Mouse (Mus musculus): ENCODE results near the gene Smarca2. TPM values are rescaled to one million over a fixed set of nuclear protein-coding genes. Genes with fewer than 3 reads are reported as not detected.

Gene Smarca2
- polyA plus RNA-seq, 1 experiment from 2014 or later, result 91.9 TPM

DNA sequence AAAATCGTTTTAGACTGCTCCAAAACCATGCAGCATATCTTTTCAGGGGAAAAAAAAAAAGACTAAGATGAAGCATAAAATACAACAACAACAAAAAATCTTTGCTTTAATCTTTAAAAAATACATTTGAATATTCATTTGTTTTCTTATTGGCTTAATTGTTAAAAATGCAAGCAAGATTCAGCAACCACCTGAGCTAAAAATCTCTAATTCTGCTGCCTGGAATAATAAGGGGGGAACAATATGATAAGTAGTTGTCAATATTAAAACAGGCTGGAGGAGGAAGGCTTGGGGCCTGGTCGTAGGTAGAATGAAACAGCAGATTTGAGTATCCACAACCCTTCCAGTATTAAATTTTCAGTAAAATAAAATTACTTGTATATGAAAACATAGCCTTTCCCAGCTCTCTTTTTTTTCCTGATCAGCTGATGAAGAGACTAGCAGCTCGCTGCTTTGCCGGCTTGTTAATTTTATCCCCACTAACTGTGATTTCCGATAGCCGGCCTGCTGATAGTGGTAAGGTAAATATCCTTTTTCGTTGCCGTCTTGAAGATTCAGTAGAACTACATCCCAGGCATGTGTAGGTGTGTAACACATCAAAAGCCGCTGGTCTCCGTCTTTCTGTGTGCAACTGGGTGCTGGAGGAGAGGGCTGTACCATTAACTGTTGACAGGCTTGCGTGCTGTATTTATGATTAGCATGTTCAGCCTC is 144.7 kb downstream of the Smarca2 start:
- Histone ChIP-seq H3K4me1 (peaks cover 36% of the 10 kb centered on the region), H3K4me3 (peak overlapping the region; percentile 53), H3K9ac (peak overlapping the region; percentile 49; the same call in 1 of the 2 replicates), H3K36me3 (peaks cover 14% of the 10 kb centered on the region), H3K9me3 (no peaks in the 10 kb centered on the region), H3K4me2 (peak overlapping the region; percentile 76), H3K27ac (peak overlapping the region; percentile 99), H3K27me3 (no peaks in the 10 kb centered on the region)
- ATAC-seq (ENCODE audit: insufficient number of reproducible peaks, insufficient read depth, low FRiP score, low TSS enrichment, low read depth), result no peak
- 32% methylated on average over 11 of the region's 11 CpGs for whole genome bisulfite sequencing

- Histone ChIP-seq H3K27ac (no peak overlapping the region), H3K9ac (no peak overlapping the region), H3K4me1 (peaks cover 22% of the 10 kb centered on the region), H3K4me3 (no peak overlapping the region), H3K9me3 (no peaks in the 10 kb centered on the region), H3K4me2 (no peak overlapping the region), H3K27me3 (no peaks in the 10 kb centered on the region), H3K36me3 (peaks cover 27% of the 10 kb centered on the region)
- no peak for ATAC-seq (ENCODE audit: insufficient number of reproducible peaks, insufficient read depth, low FRiP score, low TSS enrichment, low read depth)
- 73% methylated on average over 15 of the region's 15 CpGs for WGBS
These were observed 147.8 kb downstream of the Smarca2 start for GRCm38 (mm10) chr19:26752611-26753163.

DNA sequence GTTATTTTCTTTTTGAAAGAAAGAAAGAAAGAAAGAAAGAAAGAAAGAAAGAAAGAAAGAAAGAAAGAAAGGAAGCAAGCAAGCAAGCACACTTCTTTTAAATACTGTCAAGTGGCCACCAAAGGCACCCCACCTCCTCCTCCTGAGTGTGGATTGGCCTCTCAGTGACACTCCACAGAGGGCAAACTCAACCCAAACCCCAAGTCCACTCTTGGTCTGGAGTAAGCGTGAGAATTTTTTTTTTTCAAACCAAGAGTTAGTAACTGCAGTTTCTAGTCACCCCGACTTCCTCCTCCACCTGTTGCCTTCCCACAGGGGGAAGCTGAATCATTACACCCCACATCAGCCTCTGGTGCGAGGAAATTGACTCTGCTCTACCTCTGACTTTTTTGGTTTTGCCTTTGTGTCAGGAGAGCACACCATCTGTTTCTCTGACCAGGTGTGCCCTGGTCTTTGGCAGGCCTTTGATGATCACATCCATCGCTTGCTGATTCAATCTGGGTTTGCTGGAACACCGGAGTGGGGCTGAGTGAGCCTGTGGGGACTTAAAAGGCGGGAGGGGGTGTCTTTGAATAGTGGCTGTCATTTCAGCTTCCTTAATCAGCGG is 148.5 kb downstream of the Smarca2 start:
- Histone ChIP-seq H3K9me3 (no peaks in the 10 kb centered on the region), H3K4me2 (no peak overlapping the region), H3K9ac (no peak overlapping the region), H3K27ac (no peak overlapping the region), H3K4me3 (no peak overlapping the region), H3K27me3 (no peaks in the 10 kb centered on the region), H3K4me1 (peaks cover 25% of the 10 kb centered on the region), H3K36me3 (peaks cover 27% of the 10 kb centered on the region)
- WGBS, result 64% methylated on average over 7 of the region's 7 CpGs
- ATAC-seq (ENCODE audit: insufficient number of reproducible peaks, insufficient read depth, low FRiP score, low TSS enrichment, low read depth), result no peak

GRCm38 (mm10) chr19:26754016-26754794 is 149.4 kb downstream of the Smarca2 start:
- no peak overlapping the region for H3K4me2 ChIP-seq
- 79% methylated on average over 10 of the region's 10 CpGs for WGBS
- no peak for ATAC-seq (ENCODE audit: insufficient number of reproducible peaks, insufficient read depth, low FRiP score, low TSS enrichment, low read depth)

DNA sequence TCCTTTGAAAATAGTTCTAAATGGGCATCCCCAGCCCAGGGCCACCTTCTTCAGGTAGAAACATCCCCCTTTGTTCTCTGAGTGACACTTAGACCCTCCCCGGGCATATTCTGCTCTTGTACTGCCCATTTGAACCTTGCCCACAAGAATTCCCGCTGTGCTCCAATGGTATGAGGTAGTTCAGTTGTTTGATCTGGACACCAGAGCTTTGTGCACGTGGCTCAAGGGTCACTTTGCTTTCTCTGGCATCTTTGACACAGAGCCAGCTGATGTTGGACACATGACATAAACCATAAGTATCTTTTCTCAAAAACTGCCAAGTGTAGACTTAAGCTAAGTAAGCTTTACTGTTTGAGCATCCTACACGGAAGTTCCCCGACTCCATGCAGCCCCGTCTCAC is 151.1 kb downstream of the Smarca2 start:
- Histone ChIP-seq H3K27me3 (no peaks in the 10 kb centered on the region), H3K9me3 (no peaks in the 10 kb centered on the region), H3K4me2 (no peak overlapping the region), H3K4me1 (peaks cover 33% of the 10 kb centered on the region), H3K27ac (no peak overlapping the region), H3K4me3 (no peak overlapping the region), H3K36me3 (peaks cover 43% of the 10 kb centered on the region), H3K9ac (no peak overlapping the region)
- ATAC-seq (ENCODE audit: insufficient number of reproducible peaks, insufficient read depth, low FRiP score, low TSS enrichment, low read depth), result no peak
- WGBS, result 90% methylated on average over 6 of the region's 6 CpGs

More at GRCm38 (mm10) chr19:26754016-26754794, 149.4 kb downstream of the Smarca2 start:
- Histone ChIP-seq H3K9ac (no peak overlapping the region), H3K27me3 (no peaks in the 10 kb centered on the region), H3K9me3 (no peaks in the 10 kb centered on the region), H3K4me3 (no peak overlapping the region), H3K4me1 (peaks cover 33% of the 10 kb centered on the region), H3K36me3 (peaks cover 29% of the 10 kb centered on the region), H3K27ac (no peak overlapping the region)

DNA sequence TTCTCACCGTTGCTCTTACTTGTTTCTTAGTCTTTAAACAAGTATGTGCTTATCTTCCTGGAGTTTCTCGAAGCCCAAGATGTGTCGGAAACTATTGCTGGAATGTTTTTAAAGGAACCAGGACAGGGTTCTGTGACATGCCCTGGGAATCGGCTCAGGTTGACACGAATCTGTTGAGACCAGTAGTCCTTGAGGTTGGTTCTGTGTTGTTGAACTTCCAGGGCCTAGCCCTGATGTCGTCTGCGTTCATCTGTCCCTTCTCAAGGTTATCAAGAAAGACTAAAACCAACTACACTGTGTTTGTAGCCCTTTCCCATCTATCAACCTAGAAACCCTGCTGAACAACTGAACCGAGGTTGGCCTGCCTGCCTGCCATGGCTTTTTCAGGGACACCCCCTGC is 151.5 kb downstream of the Smarca2 start:
- no peak overlapping the region for H3K4me2 ChIP-seq
- 85% methylated on average over 8 of the region's 8 CpGs for WGBS
- peaks cover 47% of the 10 kb centered on the region for H3K36me3 ChIP-seq
- H3K9me3 ChIP-seq, result no peaks in the 10 kb centered on the region
- no peaks in the 10 kb centered on the region for H3K27me3 ChIP-seq
- peaks cover 37% of the 10 kb centered on the region for H3K4me1 ChIP-seq
- ATAC-seq (ENCODE audit: insufficient number of reproducible peaks, insufficient read depth, low FRiP score, low TSS enrichment, low read depth), result no peak
- H3K4me3 ChIP-seq, result no peak overlapping the region
- no peak overlapping the region for H3K9ac ChIP-seq
- no peak overlapping the region for H3K27ac ChIP-seq

- Histone ChIP-seq H3K27me3 (no peaks in the 10 kb centered on the region), H3K36me3 (peaks cover 41% of the 10 kb centered on the region), H3K27ac (0 out of 2 replicates have a peak overlapping the region, but pooled peaks have one; percentile 28), H3K9ac (no peak overlapping the region), H3K9me3 (no peaks in the 10 kb centered on the region), H3K4me3 (no peak overlapping the region), H3K4me2 (no peak overlapping the region), H3K4me1 (peaks cover 44% of the 10 kb centered on the region)
- ATAC-seq (ENCODE audit: insufficient number of reproducible peaks, insufficient read depth, low FRiP score, low TSS enrichment, low read depth), result no peak
- 69% methylated on average over 8 of the region's 8 CpGs for WGBS
These were observed 153.3 kb downstream of the Smarca2 start for GRCm38 (mm10) chr19:26758156-26758555.

DNA sequence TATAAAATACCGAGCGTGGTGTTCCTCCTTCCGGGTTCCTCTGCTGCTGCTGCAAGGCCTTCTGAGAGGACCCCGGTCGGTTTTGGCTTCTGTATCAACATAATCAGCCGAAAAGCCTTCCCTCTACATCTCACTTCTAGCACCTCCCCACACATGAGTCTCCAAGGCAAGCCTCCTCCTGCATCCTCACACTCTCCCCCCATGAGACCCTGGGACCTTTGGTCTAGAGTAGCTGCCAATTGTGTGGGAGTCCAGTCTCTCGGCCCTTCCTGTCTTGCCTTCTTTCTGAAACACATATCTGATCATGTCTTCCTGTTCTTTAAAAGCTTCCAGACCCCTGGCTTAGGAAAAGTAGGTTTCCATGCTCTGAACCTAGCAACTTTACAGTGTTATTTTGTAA is 153.8 kb downstream of the Smarca2 start:
- Histone ChIP-seq H3K36me3 (peaks cover 41% of the 10 kb centered on the region), H3K9me3 (no peaks in the 10 kb centered on the region), H3K9ac (no peak overlapping the region), H3K4me1 (peaks cover 41% of the 10 kb centered on the region), H3K4me2 (no peak overlapping the region), H3K27ac (no peak overlapping the region), H3K27me3 (no peaks in the 10 kb centered on the region), H3K4me3 (no peak overlapping the region)
- 69% methylated on average over 7 of the region's 7 CpGs for WGBS
- no peak for ATAC-seq (ENCODE audit: insufficient number of reproducible peaks, insufficient read depth, low FRiP score, low TSS enrichment, low read depth)

- no peak for ATAC-seq (ENCODE audit: insufficient number of reproducible peaks, insufficient read depth, low FRiP score, low TSS enrichment, low read depth)
- WGBS, result 84% methylated on average over 13 of the region's 13 CpGs
These were observed 154.4 kb downstream of the Smarca2 start for GRCm38 (mm10) chr19:26759295-26759694.

DNA sequence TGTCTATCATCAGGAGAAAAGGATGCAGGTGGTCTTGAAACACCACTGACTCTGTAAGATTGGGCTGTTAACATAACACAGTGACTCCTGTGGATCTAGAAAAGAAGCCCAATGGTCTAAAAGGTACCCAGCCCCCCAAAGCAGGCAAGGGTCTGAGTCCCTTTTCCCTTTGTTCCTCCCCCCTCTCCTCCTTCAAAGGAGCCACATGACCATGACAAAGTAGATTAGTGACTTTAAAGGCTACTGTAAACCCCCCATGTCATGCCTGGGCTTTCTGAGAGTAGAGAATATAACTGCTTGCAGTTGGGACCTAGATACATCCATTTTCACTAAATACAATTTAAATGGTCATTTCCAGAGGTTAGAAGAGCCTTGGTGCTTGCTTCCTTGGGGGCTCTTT is 156.4 kb downstream of the Smarca2 start:
- H3K36me3 ChIP-seq, result peaks cover 29% of the 10 kb centered on the region
- H3K27ac ChIP-seq, result no peak overlapping the region

More at GRCm38 (mm10) chr19:26759295-26759694, 154.4 kb downstream of the Smarca2 start:
- H3K4me2 ChIP-seq, result no peak overlapping the region
- peaks cover 37% of the 10 kb centered on the region for H3K4me1 ChIP-seq
- no peaks in the 10 kb centered on the region for H3K27me3 ChIP-seq
- no peak overlapping the region for H3K9ac ChIP-seq
- no peaks in the 10 kb centered on the region for H3K9me3 ChIP-seq
- H3K27ac ChIP-seq, result no peak overlapping the region
- H3K4me3 ChIP-seq, result no peak overlapping the region
- H3K36me3 ChIP-seq, result peaks cover 38% of the 10 kb centered on the region

GRCm38 (mm10) chr19:26765483-26765882 is 160.6 kb downstream of the Smarca2 start:
- Histone ChIP-seq H3K4me1 (peaks cover 29% of the 10 kb centered on the region), H3K4me2 (no peak overlapping the region), H3K9me3 (no peaks in the 10 kb centered on the region), H3K36me3 (peaks cover 20% of the 10 kb centered on the region), H3K27me3 (no peaks in the 10 kb centered on the region), H3K27ac (no peak overlapping the region), H3K4me3 (no peak overlapping the region), H3K9ac (no peak overlapping the region)
- ATAC-seq (ENCODE audit: insufficient number of reproducible peaks, insufficient read depth, low FRiP score, low TSS enrichment, low read depth), result no peak
- 94% methylated on average over 7 of the region's 7 CpGs for WGBS

More for the DNA sequence above, 156.4 kb downstream of the Smarca2 start:
- Histone ChIP-seq H3K27me3 (no peaks in the 10 kb centered on the region), H3K4me2 (no peak overlapping the region), H3K9ac (no peak overlapping the region), H3K4me1 (peaks cover 36% of the 10 kb centered on the region), H3K4me3 (no peak overlapping the region), H3K9me3 (no peaks in the 10 kb centered on the region)
- no peak for ATAC-seq (ENCODE audit: insufficient number of reproducible peaks, insufficient read depth, low FRiP score, low TSS enrichment, low read depth)

Measured in embryonic facial prominence, embryonic 13.5 days (tissue).